Mouse (Mus musculus): ENCODE results near the gene Mllt10. TPM values are rescaled to one million over a fixed set of nuclear protein-coding genes. Genes with fewer than 3 reads are reported as not detected.

The Mllt10 gene
- polyA plus RNA-seq, 1 experiment from 2014 or later = 33.5 TPM

GRCm38 (mm10) chr2:18047646-18048452, 7.2 kb upstream of the Mllt10 start:
- WGBS = under 1% methylated on average over 70 of the region's 70 CpGs
- peak overlapping the region; percentile 95 for H3K4me3 ChIP-seq (replicated peaks; ENCODE audit: low read depth, low read length)
- peaks cover 45% of the 10 kb centered on the region for H3K4me1 ChIP-seq (ENCODE audit: control insufficient read depth, insufficient read depth, low read length)
- peak overlapping the region; percentile 100 for H3K27ac ChIP-seq (replicated peaks; ENCODE audit: low read depth, low read length)
- DNase-seq (peak; percentile 86), ATAC-seq (ENCODE audit: low FRiP score, low TSS enrichment) (peak; percentile 74)
- H3K36me3 ChIP-seq (ENCODE audit: control insufficient read depth, insufficient read depth, low read length) = no peaks in the 10 kb centered on the region
- H3K9ac ChIP-seq (replicated peaks; ENCODE audit: low read length) = peak overlapping the region; percentile 100
- no peaks in the 10 kb centered on the region for H3K9me3 ChIP-seq (ENCODE audit: control insufficient read depth, low read length)
- peak overlapping the region; percentile 95 for H3K4me2 ChIP-seq (ENCODE audit: low read length)
- H3K27me3 ChIP-seq (ENCODE audit: control insufficient read depth, insufficient read depth, low read length) = no peaks in the 10 kb centered on the region

- H3K4me1 ChIP-seq (ENCODE audit: control insufficient read depth, insufficient read depth, low read length) = peaks cover 42% of the 10 kb centered on the region
- ATAC-seq (ENCODE audit: low FRiP score, low TSS enrichment) = peak; percentile 67
- peak within 1 kb of the TSS; percentile 95 for H3K4me3 ChIP-seq (replicated peaks; ENCODE audit: low read depth, low read length)
- peak within 1 kb of the TSS; percentile 100 for H3K27ac ChIP-seq (replicated peaks; ENCODE audit: low read depth, low read length)
- WGBS = under 1% methylated on average over 17 of the region's 17 CpGs
- peak; percentile 86 for DNase-seq
- peak within 1 kb of the TSS; percentile 100 for H3K9ac ChIP-seq (replicated peaks; ENCODE audit: low read length)
- H3K36me3 ChIP-seq (ENCODE audit: control insufficient read depth, insufficient read depth, low read length) = no peaks in the 10 kb centered on the region
- H3K9me3 ChIP-seq (ENCODE audit: control insufficient read depth, low read length) = no peaks in the 10 kb centered on the region
- no peaks in the 10 kb centered on the region for H3K27me3 ChIP-seq (ENCODE audit: control insufficient read depth, insufficient read depth, low read length)
- H3K4me2 ChIP-seq (ENCODE audit: low read length) = peak within 1 kb of the TSS; percentile 95
These were observed 6.5 kb upstream of the Mllt10 start, which contains the start of gene Skida1 for GRCm38 (mm10) chr2:18048453-18049075. Gene Skida1, minus strand, starts transcription at chr2:18049051.

- Histone ChIP-seq H3K4me2 (ENCODE audit: low read length) (peak overlapping the region; percentile 95), H3K9ac (replicated peaks; ENCODE audit: low read length) (peak overlapping the region; percentile 100), H3K27me3 (ENCODE audit: control insufficient read depth, insufficient read depth, low read length) (no peaks in the 10 kb centered on the region), H3K36me3 (ENCODE audit: control insufficient read depth, insufficient read depth, low read length) (no peaks in the 10 kb centered on the region), H3K27ac (replicated peaks; ENCODE audit: low read depth, low read length) (peak overlapping the region; percentile 100), H3K9me3 (ENCODE audit: control insufficient read depth, low read length) (no peaks in the 10 kb centered on the region), H3K4me3 (replicated peaks; ENCODE audit: low read depth, low read length) (peak overlapping the region; percentile 95), H3K4me1 (ENCODE audit: control insufficient read depth, insufficient read depth, low read length) (peaks cover 43% of the 10 kb centered on the region)
- ATAC-seq (ENCODE audit: low FRiP score, low TSS enrichment) = no peak
- DNase-seq = peak; percentile 69
- 1% methylated on average over 11 of the region's 11 CpGs for WGBS
These were observed 5.7 kb upstream of the Mllt10 start for GRCm38 (mm10) chr2:18049279-18049821.

GRCm38 (mm10) chr2:18050018-18050417, 5.0 kb upstream of the Mllt10 start:
- Histone ChIP-seq H3K9ac (replicated peaks; ENCODE audit: low read length) (peak overlapping the region; percentile 100), H3K27me3 (ENCODE audit: control insufficient read depth, insufficient read depth, low read length) (no peaks in the 10 kb centered on the region), H3K4me1 (ENCODE audit: control insufficient read depth, insufficient read depth, low read length) (peaks cover 45% of the 10 kb centered on the region), H3K27ac (replicated peaks; ENCODE audit: low read depth, low read length) (peak overlapping the region; percentile 100), H3K4me2 (ENCODE audit: low read length) (peak overlapping the region; percentile 95), H3K9me3 (ENCODE audit: control insufficient read depth, low read length) (no peaks in the 10 kb centered on the region), H3K4me3 (replicated peaks; ENCODE audit: low read depth, low read length) (peak overlapping the region; percentile 95), H3K36me3 (ENCODE audit: control insufficient read depth, insufficient read depth, low read length) (no peaks in the 10 kb centered on the region)
- 2% methylated on average over 2 of the region's 2 CpGs for WGBS
- ATAC-seq (ENCODE audit: low FRiP score, low TSS enrichment) = no peak
- no peak for DNase-seq

GRCm38 (mm10) chr2:18050541-18050985, 4.5 kb upstream of the Mllt10 start:
- Histone ChIP-seq H3K9me3 (ENCODE audit: control insufficient read depth, low read length) (no peaks in the 10 kb centered on the region), H3K27ac (replicated peaks; ENCODE audit: low read depth, low read length) (peak overlapping the region; percentile 100)

GRCm38 (mm10) chr2:18051026-18051830, 3.8 kb upstream of the Mllt10 start:
- peak overlapping the region; percentile 95; the same call in 1 of the 2 replicates for H3K4me3 ChIP-seq (replicated peaks; ENCODE audit: low read depth, low read length)
- peak overlapping the region; percentile 100 for H3K9ac ChIP-seq (replicated peaks; ENCODE audit: low read length)
- 2% methylated on average over 11 of the region's 11 CpGs for WGBS

More at GRCm38 (mm10) chr2:18050541-18050985, 4.5 kb upstream of the Mllt10 start:
- Histone ChIP-seq H3K4me1 (ENCODE audit: control insufficient read depth, insufficient read depth, low read length) (peaks cover 46% of the 10 kb centered on the region), H3K4me3 (replicated peaks; ENCODE audit: low read depth, low read length) (peak overlapping the region; percentile 95; the same call in 1 of the 2 replicates), H3K4me2 (ENCODE audit: low read length) (peak overlapping the region; percentile 95), H3K27me3 (ENCODE audit: control insufficient read depth, insufficient read depth, low read length) (no peaks in the 10 kb centered on the region), H3K9ac (replicated peaks; ENCODE audit: low read length) (peak overlapping the region; percentile 100; the same call in 1 of the 2 replicates), H3K36me3 (ENCODE audit: control insufficient read depth, insufficient read depth, low read length) (no peaks in the 10 kb centered on the region)
- DNase-seq (peak; percentile 75), ATAC-seq (ENCODE audit: low FRiP score, low TSS enrichment) (no peak)
- 3% methylated on average over 10 of the region's 10 CpGs for WGBS

GRCm38 (mm10) chr2:18051831-18052170, 3.2 kb upstream of the Mllt10 start:
- H3K4me1 ChIP-seq (ENCODE audit: control insufficient read depth, insufficient read depth, low read length) = peaks cover 46% of the 10 kb centered on the region
- H3K27ac ChIP-seq (replicated peaks; ENCODE audit: low read depth, low read length) = peak overlapping the region; percentile 100
- H3K36me3 ChIP-seq (ENCODE audit: control insufficient read depth, insufficient read depth, low read length) = no peaks in the 10 kb centered on the region
- peak overlapping the region; percentile 36 for H3K9ac ChIP-seq (replicated peaks; ENCODE audit: low read length)
- no peak overlapping the region for H3K4me3 ChIP-seq (replicated peaks; ENCODE audit: low read depth, low read length)
- H3K9me3 ChIP-seq (ENCODE audit: control insufficient read depth, low read length) = no peaks in the 10 kb centered on the region
- no peak for ATAC-seq (ENCODE audit: low FRiP score, low TSS enrichment)
- DNase-seq = no peak
- H3K4me2 ChIP-seq (ENCODE audit: low read length) = peak overlapping the region; percentile 95
- H3K27me3 ChIP-seq (ENCODE audit: control insufficient read depth, insufficient read depth, low read length) = no peaks in the 10 kb centered on the region
- WGBS = 2% methylated on average over 3 of the region's 3 CpGs

More at GRCm38 (mm10) chr2:18051026-18051830, 3.8 kb upstream of the Mllt10 start:
- no peak for ATAC-seq (ENCODE audit: low FRiP score, low TSS enrichment)
- DNase-seq = peak; percentile 70
- Histone ChIP-seq H3K4me2 (ENCODE audit: low read length) (peak overlapping the region; percentile 95), H3K9me3 (ENCODE audit: control insufficient read depth, low read length) (no peaks in the 10 kb centered on the region), H3K27ac (replicated peaks; ENCODE audit: low read depth, low read length) (peak overlapping the region; percentile 100), H3K27me3 (ENCODE audit: control insufficient read depth, insufficient read depth, low read length) (no peaks in the 10 kb centered on the region), H3K4me1 (ENCODE audit: control insufficient read depth, insufficient read depth, low read length) (peaks cover 46% of the 10 kb centered on the region), H3K36me3 (ENCODE audit: control insufficient read depth, insufficient read depth, low read length) (no peaks in the 10 kb centered on the region)

GRCm38 (mm10) chr2:18052581-18052980, 2.5 kb upstream of the Mllt10 start:
- 15% methylated on average over 3 of the region's 3 CpGs for whole genome bisulfite sequencing
- H3K9ac ChIP-seq (replicated peaks; ENCODE audit: low read length) = no peak overlapping the region
- H3K4me3 ChIP-seq (replicated peaks; ENCODE audit: low read depth, low read length) = no peak overlapping the region
- no peaks in the 10 kb centered on the region for H3K27me3 ChIP-seq (ENCODE audit: control insufficient read depth, insufficient read depth, low read length)
- no peak overlapping the region for H3K27ac ChIP-seq (replicated peaks; ENCODE audit: low read depth, low read length)
- ATAC-seq (ENCODE audit: low FRiP score, low TSS enrichment) = no peak
- H3K4me2 ChIP-seq (ENCODE audit: low read length) = peak overlapping the region; percentile 18; the same call in 1 of the 2 replicates
- DNase-seq = peak; percentile 36
- H3K36me3 ChIP-seq (ENCODE audit: control insufficient read depth, insufficient read depth, low read length) = no peaks in the 10 kb centered on the region
- H3K9me3 ChIP-seq (ENCODE audit: control insufficient read depth, low read length) = no peaks in the 10 kb centered on the region
- H3K4me1 ChIP-seq (ENCODE audit: control insufficient read depth, insufficient read depth, low read length) = peaks cover 46% of the 10 kb centered on the region

Measured in midbrain, embryonic 14.5 days (tissue).